ENCODE assay signal across 33 mouse cellular contexts in the genomic region with DNA sequence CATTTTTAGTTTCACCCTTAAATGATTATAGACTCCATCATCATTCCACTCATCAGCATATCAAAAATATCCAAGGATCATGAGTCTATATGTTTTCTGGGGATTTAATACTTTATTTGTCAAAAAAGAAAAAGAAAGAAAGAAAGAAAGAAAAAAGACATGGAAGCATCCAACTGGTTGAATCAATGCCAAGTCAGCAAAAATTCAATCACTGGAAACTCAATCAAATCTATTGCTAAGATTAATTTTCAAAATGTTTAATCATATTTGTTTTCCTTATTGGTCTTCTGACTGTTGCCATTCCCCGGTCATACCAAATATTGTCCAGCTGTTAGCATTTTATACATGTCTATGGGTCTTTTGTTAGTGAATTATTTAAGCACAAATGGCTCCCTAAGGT. TPM values are rescaled to one million over a fixed set of nuclear protein-coding genes. Genes with fewer than 3 reads are reported as not detected.
"Had no signal": no experiment of that assay in that cellular context is flagged by ENCODE, and none has a peak within 500 bp of the region (broad histone marks: within the 10 kb centered on the region; RNA-seq: fewer than 3 reads in every experiment).

No protein-coding gene starts in this region.

- DNase-seq: heart, postnatal 10 days; heart, postnatal 14 days; heart, postnatal 36 days; heart, postnatal 4 days; kidney, adult 11 months; kidney, adult 18-20 months; kidney, adult 2 months; kidney, adult 8-10 months; kidney, adult 9 months; kidney, postnatal 10 days; kidney, postnatal 14 days; kidney, postnatal 25 days; kidney, postnatal 36 days; kidney, postnatal 4 days; layer of hippocampus, adult 9-11 months; layer of hippocampus, postnatal 36 days had no signal

- H3K4me1 ChIP-seq: heart, embryonic 12.5 days; heart, embryonic 13.5 days; heart, embryonic 15.5 days; hindbrain, embryonic 10.5 days; hindbrain, embryonic 12.5 days; hindbrain, embryonic 13.5 days; hindbrain, embryonic 15.5 days; kidney, embryonic 15.5 days had no signal

- H3K4me2 ChIP-seq: heart, embryonic 11.5 days; heart, embryonic 12.5 days; heart, embryonic 13.5 days; heart, embryonic 15.5 days; hindbrain, embryonic 12.5 days; hindbrain, embryonic 13.5 days; hindbrain, embryonic 14.5 days; hindbrain, embryonic 15.5 days; kidney, embryonic 15.5 days had no signal

- H3K9me3 ChIP-seq: heart, embryonic 12.5 days; heart, embryonic 13.5 days; heart, embryonic 15.5 days; hindbrain, embryonic 10.5 days; hindbrain, embryonic 12.5 days; hindbrain, embryonic 13.5 days; hindbrain, embryonic 15.5 days; kidney, embryonic 15.5 days had no signal

- H3K27ac ChIP-seq: heart, embryonic 13.5 days; heart, embryonic 15.5 days; hindbrain, embryonic 10.5 days; hindbrain, embryonic 12.5 days; hindbrain, embryonic 13.5 days; hindbrain, embryonic 14.5 days; hindbrain, embryonic 15.5 days; hindbrain, postnatal 0 days; kidney, embryonic 15.5 days; kidney, postnatal 0 days; layer of hippocampus, adult 2 months; left cerebral cortex, adult 2 months had no signal

- H3K36me3 ChIP-seq: heart, embryonic 12.5 days; heart, embryonic 13.5 days; heart, embryonic 15.5 days; hindbrain, embryonic 10.5 days; hindbrain, embryonic 12.5 days; hindbrain, embryonic 13.5 days; hindbrain, embryonic 15.5 days; kidney, embryonic 15.5 days had no signal

- ATAC-seq: hindbrain, postnatal 0 days; inflammation-experienced regulatory T-cells, adult 6 months; intestine, embryonic 16.5 days; intestine, postnatal 0 days had no signal

- H3K9ac ChIP-seq: heart, embryonic 12.5 days; heart, embryonic 13.5 days; heart, embryonic 15.5 days; hindbrain, embryonic 12.5 days; hindbrain, embryonic 13.5 days; hindbrain, embryonic 14.5 days; hindbrain, embryonic 15.5 days; kidney, embryonic 15.5 days had no signal

- H3K27me3 ChIP-seq: heart, embryonic 15.5 days; hindbrain, embryonic 12.5 days; hindbrain, embryonic 13.5 days; hindbrain, embryonic 15.5 days; kidney, embryonic 15.5 days had no signal

- H3K4me3 ChIP-seq: heart, embryonic 12.5 days; heart, embryonic 13.5 days; heart, embryonic 15.5 days; hindbrain, embryonic 10.5 days; hindbrain, embryonic 12.5 days; hindbrain, embryonic 13.5 days; hindbrain, embryonic 15.5 days; kidney, embryonic 15.5 days; layer of hippocampus, adult 2 months; left cerebral cortex, adult 2 months had no signal

RNA-seq across cellular contexts. Expression of gene Bmp2, which starts 11.3 kb away (rescaled TPM):
- polyA plus RNA-seq: inflammation-experienced regulatory T-cells, adult 6 months had no signal
